Mouse (Mus musculus) lung, embryonic 15.5 days (tissue): Measurements from ENCODE around the gene Cacna1a. TPM values are rescaled to one million over a fixed set of nuclear protein-coding genes. Genes with fewer than 3 reads are reported as not detected.

Experiments
- ATAC-seq: fragments of 200-750 bp; cut with Nextera tagmentation; 2 replicates; pipeline ENCODE4 v1.8.0; 2017; ENCODE audit warnings: moderate number of reproducible peaks, borderline replicate concordance; ENCODE audit not compliant: low FRiP score, low TSS enrichment; ENCODE audit errors: extremely low read depth
- H3K27ac ChIP-seq: fragments of 300-500 bp; sonication (generic); 2 replicates; pipeline ENCODE4 v1.5.1; 2015; ENCODE audit warnings: moderate library complexity, mild to moderate bottlenecking, inconsistent platforms
- H3K27me3 ChIP-seq: fragments of 300-500 bp; sonication (generic); 2 replicates; pipeline ENCODE4 v1.6.1; 2015; ENCODE audit warnings: inconsistent platforms
- H3K36me3 ChIP-seq: fragments of 300-500 bp; sonication (generic); 2 replicates; pipeline ENCODE4 v1.6.1; 2015; ENCODE audit warnings: inconsistent platforms
- H3K4me1 ChIP-seq: fragments of 300-500 bp; sonication (generic); 2 replicates; pipeline ENCODE4 v1.6.1; 2015; ENCODE audit warnings: inconsistent platforms
- H3K4me2 ChIP-seq: fragments of 300-500 bp; sonication (generic); 2 replicates; pipeline ENCODE4 v1.6.1; 2015; ENCODE audit warnings: inconsistent platforms, mild to moderate bottlenecking, moderate library complexity
- H3K4me3 ChIP-seq: fragments of 300-500 bp; sonication (generic); 2 replicates; pipeline ENCODE4 v1.5.1; 2015; ENCODE audit warnings: mild to moderate bottlenecking, inconsistent platforms
- H3K9ac ChIP-seq: fragments of 300-500 bp; sonication (generic); 2 replicates; pipeline ENCODE4 v1.6.1; 2015; ENCODE audit warnings: inconsistent platforms
- H3K9me3 ChIP-seq: fragments of 300-500 bp; sonication (generic); 2 replicates; pipeline ENCODE4 v1.6.1; 2016; ENCODE audit warnings: inconsistent platforms
- whole genome bisulfite sequencing: fragments of 180-500 bp; shearing (Covaris S2); methylation state at CpG from one replicate; pipeline ENCODE4 v1.1.7; 2015; 5-methylcytosine and 5-hydroxymethylcytosine counted together
- polyA plus RNA-seq: library from polyadenylated mRNA; unstranded; fragments of >200 nt; fragmentation: Nextera tagmentation; extraction: Ambion mirVana; gene quantifications from 2 replicates; pipeline ENCODE4 v1.2.1, GENCODE M21; 2015

The Cacna1a gene
- polyA plus RNA-seq, 1 experiment from 2014 or later: 2.1 TPM

- WGBS: 2% methylated on average over 33 of the region's 33 CpGs
- Histone ChIP-seq H3K4me1 (peaks cover 61% of the 10 kb centered on the region), H3K9ac (peak overlapping the region; percentile 66), H3K4me2 (peak overlapping the region; percentile 76), H3K27me3 (no peaks in the 10 kb centered on the region), H3K4me3 (peak overlapping the region; percentile 73), H3K27ac (peak overlapping the region; percentile 97), H3K36me3 (no peaks in the 10 kb centered on the region), H3K9me3 (no peaks in the 10 kb centered on the region)
- ATAC-seq: no peak
Measured at GRCm38 (mm10) chr8:84659936-84660818, 271.9 kb downstream of the Cacna1a start.

- ATAC-seq: no peak
- 1% methylated on average over 20 of the region's 20 CpGs for WGBS
- Histone ChIP-seq H3K9ac (peak overlapping the region; percentile 66), H3K36me3 (no peaks in the 10 kb centered on the region), H3K4me1 (peaks cover 61% of the 10 kb centered on the region), H3K27ac (peak overlapping the region; percentile 97), H3K27me3 (no peaks in the 10 kb centered on the region), H3K4me2 (peak overlapping the region; percentile 76), H3K4me3 (peak overlapping the region; percentile 73), H3K9me3 (no peaks in the 10 kb centered on the region)
Measured at GRCm38 (mm10) chr8:84660819-84661457, 272.7 kb downstream of the Cacna1a start.

GRCm38 (mm10) chr8:84661458-84661871 lies 273.2 kb downstream of the Cacna1a start:
- Histone ChIP-seq H3K4me2 (peak overlapping the region; percentile 76), H3K4me3 (peak overlapping the region; percentile 73), H3K4me1 (peaks cover 60% of the 10 kb centered on the region), H3K36me3 (no peaks in the 10 kb centered on the region), H3K27me3 (no peaks in the 10 kb centered on the region), H3K9ac (peak overlapping the region; percentile 66), H3K27ac (peak overlapping the region; percentile 97), H3K9me3 (no peaks in the 10 kb centered on the region)
- peak; percentile 44 for ATAC-seq
- WGBS: 0% methylated on average over 24 of the region's 24 CpGs

GRCm38 (mm10) chr8:84661961-84662571 lies 273.8 kb downstream of the Cacna1a start:
- peak overlapping the region; percentile 97 for H3K27ac ChIP-seq
- peaks cover 54% of the 10 kb centered on the region for H3K4me1 ChIP-seq
- no peaks in the 10 kb centered on the region for H3K9me3 ChIP-seq
- 1% methylated on average over 61 of the region's 61 CpGs for WGBS
- H3K4me3 ChIP-seq: peak overlapping the region; percentile 73
- peak overlapping the region; percentile 76 for H3K4me2 ChIP-seq
- H3K27me3 ChIP-seq: no peaks in the 10 kb centered on the region
- ATAC-seq: no peak
- no peaks in the 10 kb centered on the region for H3K36me3 ChIP-seq
- H3K9ac ChIP-seq: peak overlapping the region; percentile 66

- Histone ChIP-seq H3K27me3 (no peaks in the 10 kb centered on the region), H3K36me3 (peaks cover 2% of the 10 kb centered on the region; the same call in 1 of the 2 replicates), H3K4me1 (peaks cover 49% of the 10 kb centered on the region), H3K4me2 (peak within 1 kb of the TSS; percentile 76), H3K4me3 (peak within 1 kb of the TSS; percentile 73), H3K9ac (peak within 1 kb of the TSS; percentile 66), H3K9me3 (no peaks in the 10 kb centered on the region), H3K27ac (peak within 1 kb of the TSS; percentile 97)
- ATAC-seq: peak; percentile 78
- under 1% methylated on average over 27 of the region's 27 CpGs for WGBS
Measured at GRCm38 (mm10) chr8:84662581-84663065, 274.4 kb downstream of the Cacna1a start, which contains the start of gene Ier2. Gene Ier2, minus strand, starts transcription at chr8:84662852.

GRCm38 (mm10) chr8:84663483-84664327 lies 275.5 kb downstream of the Cacna1a start:
- WGBS: 2% methylated on average over 43 of the region's 43 CpGs
- peak; percentile 83 for ATAC-seq
- Histone ChIP-seq H3K27me3 (no peaks in the 10 kb centered on the region), H3K27ac (peak overlapping the region; percentile 97), H3K36me3 (peaks cover 9% of the 10 kb centered on the region), H3K9ac (peak overlapping the region; percentile 71), H3K4me1 (peaks cover 39% of the 10 kb centered on the region), H3K9me3 (no peaks in the 10 kb centered on the region), H3K4me2 (peak overlapping the region; percentile 76), H3K4me3 (peak overlapping the region; percentile 73)

- Histone ChIP-seq H3K4me3 (peak overlapping the region; percentile 73), H3K9ac (peak overlapping the region; percentile 71), H3K27me3 (no peaks in the 10 kb centered on the region), H3K36me3 (peaks cover 10% of the 10 kb centered on the region), H3K27ac (peak overlapping the region; percentile 97), H3K4me2 (peak overlapping the region; percentile 76), H3K9me3 (no peaks in the 10 kb centered on the region), H3K4me1 (peaks cover 31% of the 10 kb centered on the region)
- under 1% methylated on average over 29 of the region's 29 CpGs for WGBS
- peak; percentile 32; the same call in 1 of the 2 replicates for ATAC-seq
Measured at GRCm38 (mm10) chr8:84664566-84665384, 276.5 kb downstream of the Cacna1a start.

- Histone ChIP-seq H3K4me1 (peaks cover 24% of the 10 kb centered on the region), H3K27ac (peak overlapping the region; percentile 97), H3K9me3 (no peaks in the 10 kb centered on the region), H3K4me2 (peak overlapping the region; percentile 76), H3K9ac (peak overlapping the region; percentile 71), H3K36me3 (peaks cover 15% of the 10 kb centered on the region), H3K4me3 (peak overlapping the region; percentile 73), H3K27me3 (no peaks in the 10 kb centered on the region)
- ATAC-seq: peak; percentile 2; the same call in 1 of the 2 replicates
- WGBS: 2% methylated on average over 14 of the region's 14 CpGs
Measured at GRCm38 (mm10) chr8:84665385-84665893, 277.2 kb downstream of the Cacna1a start.

- no peak overlapping the region for H3K4me2 ChIP-seq
- H3K9ac ChIP-seq: no peak overlapping the region
- H3K36me3 ChIP-seq: peaks cover 32% of the 10 kb centered on the region
- H3K9me3 ChIP-seq: no peaks in the 10 kb centered on the region
- peaks cover 17% of the 10 kb centered on the region for H3K4me1 ChIP-seq
- no peaks in the 10 kb centered on the region for H3K27me3 ChIP-seq
- H3K27ac ChIP-seq: no peak overlapping the region
- ATAC-seq: no peak
- no peak overlapping the region for H3K4me3 ChIP-seq
- WGBS: 50% methylated on average over 1 of the region's 1 CpGs
Measured at GRCm38 (mm10) chr8:84668081-84668480, 279.8 kb downstream of the Cacna1a start.
